Mouse (Mus musculus) cerebellum, adult 2 months (tissue): ENCODE results near the gene Cdkn2aipnl. TPM values are rescaled to one million over a fixed set of nuclear protein-coding genes. Genes with fewer than 3 reads are reported as not detected.

Experiments
- DNase-seq, 2 experiments: peaks; one replicate each; pipeline ENCODE4 v3.0.0; 2021
- H3K27ac ChIP-seq: fragments of 200-500 bp; 2 replicates; pipeline ENCODE4 v1.5.1; 2012; ENCODE audit warnings: low read length, control low read depth, inconsistent platforms; ENCODE audit not compliant: insufficient read depth
- H3K27me3 ChIP-seq: fragments of 200-500 bp; 2 replicates; pipeline ENCODE4 v1.6.1; 2012; ENCODE audit warnings: inconsistent platforms, mild to moderate bottlenecking, low read length, moderate library complexity; ENCODE audit not compliant: control insufficient read depth, insufficient read depth
- H3K4me1 ChIP-seq: fragments of 200-500 bp; 2 replicates; pipeline ENCODE4 v1.6.1; 2011; ENCODE audit warnings: low read length; ENCODE audit not compliant: control insufficient read depth, insufficient read depth
- H3K4me3 ChIP-seq: fragments of 200-500 bp; replicated peaks from 2 replicates; pipeline ENCODE3; 2011; ENCODE audit warnings: mild to moderate bottlenecking, low read depth, low read length, control low read depth; ENCODE audit not compliant: insufficient read depth
- CTCF ChIP-seq: fragments of 200-500 bp; IDR thresholded peaks from 2 replicates; pipeline ENCODE4 v1.5.1; 2011; ENCODE audit warnings: low read depth, mild to moderate bottlenecking, control low read depth, low read length, moderate library complexity, borderline replicate concordance; ENCODE audit not compliant: insufficient read depth
- POLR2A ChIP-seq: fragments of 200-500 bp; IDR thresholded peaks from 2 replicates; pipeline ENCODE4 v1.6.1; 2011; ENCODE audit warnings: low read length, control low read depth, borderline replicate concordance; ENCODE audit not compliant: insufficient read depth
- WGBS: fragments of 180-500 bp; shearing (Covaris S2); methylation state at CpG from one replicate; pipeline ENCODE4 v1.1.7; 2018; 5-methylcytosine and 5-hydroxymethylcytosine counted together
- polyA plus RNA-seq: library from polyadenylated mRNA; depleted of rRNA; stranded (reverse); fragments of >200 nt; gene quantifications from 2 replicates; pipeline ENCODE4 v1.2.3, GENCODE M21; 2012

Gene Cdkn2aipnl
- polyA plus RNA-seq, 1 experiment = 41.0 TPM

GRCm38 (mm10) chr11:51927106-51927505 is 40.4 kb upstream of the Cdkn2aipnl start:
- no peak for TF ChIP-seq POLR2A
- TF ChIP-seq CTCF = no peak
- 44% methylated on average over 2 of the region's 2 CpGs for WGBS
- DNase-seq = no peak
- Histone ChIP-seq H3K4me1 (no peaks in the 10 kb centered on the region), H3K27ac (no peak overlapping the region), H3K4me3 (no peak overlapping the region), H3K27me3 (no peaks in the 10 kb centered on the region)

GRCm38 (mm10) chr11:51931138-51931537 is 36.3 kb upstream of the Cdkn2aipnl start:
- H3K27me3 ChIP-seq = no peaks in the 10 kb centered on the region
- no peaks in the 10 kb centered on the region for H3K4me1 ChIP-seq
- H3K4me3 ChIP-seq = no peak overlapping the region
- 89% methylated on average over 1 of the region's 1 CpGs for WGBS
- DNase-seq = no peak
- no peak overlapping the region for H3K27ac ChIP-seq
- TF ChIP-seq POLR2A (no peak), CTCF (no peak)

- WGBS = 90% methylated on average over 9 of the region's 9 CpGs
Observed at GRCm38 (mm10) chr11:51931790-51932189, 35.7 kb upstream of the Cdkn2aipnl start.

GRCm38 (mm10) chr11:51934230-51934629 is 33.2 kb upstream of the Cdkn2aipnl start:
- H3K27me3 ChIP-seq = no peaks in the 10 kb centered on the region
- H3K4me3 ChIP-seq = no peak overlapping the region
- 77% methylated on average over 3 of the region's 3 CpGs for WGBS
- no peak for DNase-seq
- no peaks in the 10 kb centered on the region; the same call in 1 of the 2 replicates for H3K4me1 ChIP-seq
- TF ChIP-seq POLR2A = no peak
- no peak for TF ChIP-seq CTCF
- H3K27ac ChIP-seq = no peak overlapping the region

More at GRCm38 (mm10) chr11:51931790-51932189, 35.7 kb upstream of the Cdkn2aipnl start:
- Histone ChIP-seq H3K27ac (no peak overlapping the region), H3K27me3 (no peaks in the 10 kb centered on the region), H3K4me1 (no peaks in the 10 kb centered on the region), H3K4me3 (no peak overlapping the region)
- TF ChIP-seq POLR2A (no peak), CTCF (no peak)
- DNase-seq = no peak

GRCm38 (mm10) chr11:51935636-51936434 is 31.6 kb upstream of the Cdkn2aipnl start:
- Histone ChIP-seq H3K27ac (no peak overlapping the region), H3K27me3 (no peaks in the 10 kb centered on the region), H3K4me3 (no peak overlapping the region), H3K4me1 (no peaks in the 10 kb centered on the region; the same call in 1 of the 2 replicates)
- no peak for DNase-seq
- WGBS = 69% methylated on average over 5 of the region's 5 CpGs
- TF ChIP-seq POLR2A = no peak
- no peak for TF ChIP-seq CTCF

- Histone ChIP-seq H3K4me3 (no peak overlapping the region), H3K4me1 (no peaks in the 10 kb centered on the region; the same call in 1 of the 2 replicates), H3K27me3 (no peaks in the 10 kb centered on the region), H3K27ac (no peak overlapping the region)
- 44% methylated on average over 6 of the region's 6 CpGs for WGBS
- DNase-seq = no peak
- TF ChIP-seq CTCF (no peak), POLR2A (no peak)
Observed at GRCm38 (mm10) chr11:51937361-51937781, 30.1 kb upstream of the Cdkn2aipnl start.

- Histone ChIP-seq H3K27ac (no peak overlapping the region), H3K27me3 (no peaks in the 10 kb centered on the region), H3K4me3 (no peak overlapping the region), H3K4me1 (no peaks in the 10 kb centered on the region; the same call in 1 of the 2 replicates)
- TF ChIP-seq CTCF = no peak
- no peak for TF ChIP-seq POLR2A
- no peak for DNase-seq
- 81% methylated on average over 12 of the region's 12 CpGs for WGBS
Observed at GRCm38 (mm10) chr11:51938817-51939589, 28.5 kb upstream of the Cdkn2aipnl start.
